Mouse (Mus musculus): ENCODE measurements at regions not wholly inside any gene's neighbourhood (a gene's known extent, or its start where the extent isn't known, plus 50 kb on each side); places are given as distances from the start of the nearest gene placed in this dataset.

- in situ Hi-C loops (cut with MboI; ENCODE audit: unreplicated experiment in 2 of 2), result no loop called here
Measured at GRCm38 (mm10) chr15:88451241-88451640, 148.9 kb upstream of the Zdhhc25 start.

DNA sequence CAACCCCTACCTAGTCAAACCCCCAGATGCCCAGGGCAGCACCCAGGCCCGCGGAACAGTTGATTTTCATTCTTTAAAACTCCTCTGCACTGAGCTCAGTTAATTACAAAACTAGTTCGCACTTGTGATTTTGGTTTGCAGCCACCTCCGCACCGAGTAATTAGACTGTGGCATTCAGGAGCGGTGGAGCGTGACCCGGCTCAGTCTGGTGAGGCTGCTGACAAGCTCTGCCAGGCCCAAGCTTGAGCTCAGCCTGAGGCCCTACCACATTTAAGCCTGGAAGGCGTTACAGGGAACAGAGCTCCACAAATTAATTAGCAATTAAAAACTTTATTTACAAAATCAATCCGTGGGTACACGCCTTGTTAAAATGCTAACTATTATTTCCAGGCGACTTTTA lies 132.0 kb upstream of the Zdhhc25 start:
- in situ Hi-C loops (cut with MboI; ENCODE audit: unreplicated experiment in 2 of 2), result no loop called here

DNA sequence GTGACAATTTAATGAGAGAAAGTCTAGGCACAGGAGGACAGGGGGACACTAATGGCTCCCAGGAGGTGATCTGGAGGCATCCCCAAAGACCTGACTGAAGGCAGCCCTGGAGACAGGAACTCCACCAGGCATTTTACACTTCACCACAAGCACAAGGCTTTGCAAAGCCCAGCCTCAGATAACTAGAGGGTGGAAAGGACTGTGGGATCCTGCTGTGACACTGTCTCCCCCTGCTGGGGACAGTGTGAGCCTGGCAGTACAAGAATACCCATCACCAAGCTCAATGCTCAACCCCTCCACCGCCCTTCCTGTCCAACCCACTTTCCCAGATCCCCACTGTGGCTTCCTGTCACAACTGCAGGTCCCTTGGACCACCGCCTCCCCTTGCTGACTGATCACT lies 131.3 kb upstream of the Zdhhc25 start:
- in situ Hi-C loops (cut with MboI; ENCODE audit: unreplicated experiment in 2 of 2), result no loop called here

GRCm38 (mm10) chr15:88469508-88470455 lies 130.3 kb upstream of the Zdhhc25 start:
- in situ Hi-C loops (cut with MboI; ENCODE audit: unreplicated experiment in 2 of 2), result no loop called here

GRCm38 (mm10) chr15:88472351-88473100 lies 127.6 kb upstream of the Zdhhc25 start:
- in situ Hi-C loops (cut with MboI; ENCODE audit: unreplicated experiment in 2 of 2), result no loop called here

DNA sequence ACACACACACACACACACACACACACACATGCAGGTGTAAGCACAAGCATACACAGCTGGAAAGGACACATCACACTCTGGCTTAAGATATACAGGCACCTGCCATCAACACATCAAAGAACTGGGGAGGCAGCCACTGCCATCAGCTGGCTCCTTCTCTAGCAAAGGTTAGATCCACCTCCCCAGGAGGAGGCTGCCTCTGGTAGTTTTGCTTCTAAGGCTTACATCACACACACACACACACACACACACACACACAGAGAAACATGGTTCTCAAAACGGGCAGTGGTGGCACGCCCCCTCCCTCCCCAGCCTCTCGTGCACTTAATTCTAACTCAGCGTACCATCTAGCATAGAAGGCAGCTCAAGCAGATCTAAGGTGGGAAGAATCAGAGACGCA lies 126.9 kb upstream of the Zdhhc25 start:
- in situ Hi-C loops (cut with MboI; ENCODE audit: unreplicated experiment in 2 of 2), result no loop called here

DNA sequence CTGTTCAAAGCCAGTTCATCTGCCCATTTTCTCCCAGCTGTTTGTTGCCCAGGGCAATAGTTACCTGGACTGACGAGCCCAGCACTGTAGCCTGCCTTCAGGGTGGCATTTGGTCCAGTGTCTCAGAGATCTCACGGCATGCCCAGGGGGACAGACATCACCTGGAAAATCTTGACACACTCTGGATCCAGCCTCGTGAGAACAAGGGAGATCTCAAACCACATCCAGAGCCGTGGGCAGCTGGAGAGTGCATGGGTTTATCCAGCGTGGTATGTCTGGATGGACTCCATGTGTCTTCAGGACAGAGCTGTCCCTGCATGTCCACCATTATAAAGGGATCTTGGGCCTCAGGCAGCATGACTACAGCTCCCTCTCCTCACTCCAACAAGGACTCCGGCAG lies 116.6 kb upstream of the Zdhhc25 start:
- in situ Hi-C loops (cut with MboI; ENCODE audit: unreplicated experiment in 2 of 2), result loop anchor here in 1 of 2 experiments (25.0 kb wide), 1 partner anchor 329 kb away; the partner anchor contains the start of genes Alg12 and Creld2

- in situ Hi-C loops (cut with MboI; ENCODE audit: unreplicated experiment in 2 of 2), result loop anchor here in 1 of 2 experiments (25.0 kb wide), 1 partner anchor 323 kb away; the partner anchor contains the start of genes Alg12 and Creld2
Measured at GRCm38 (mm10) chr15:88489715-88490114, 110.4 kb upstream of the Zdhhc25 start.

DNA sequence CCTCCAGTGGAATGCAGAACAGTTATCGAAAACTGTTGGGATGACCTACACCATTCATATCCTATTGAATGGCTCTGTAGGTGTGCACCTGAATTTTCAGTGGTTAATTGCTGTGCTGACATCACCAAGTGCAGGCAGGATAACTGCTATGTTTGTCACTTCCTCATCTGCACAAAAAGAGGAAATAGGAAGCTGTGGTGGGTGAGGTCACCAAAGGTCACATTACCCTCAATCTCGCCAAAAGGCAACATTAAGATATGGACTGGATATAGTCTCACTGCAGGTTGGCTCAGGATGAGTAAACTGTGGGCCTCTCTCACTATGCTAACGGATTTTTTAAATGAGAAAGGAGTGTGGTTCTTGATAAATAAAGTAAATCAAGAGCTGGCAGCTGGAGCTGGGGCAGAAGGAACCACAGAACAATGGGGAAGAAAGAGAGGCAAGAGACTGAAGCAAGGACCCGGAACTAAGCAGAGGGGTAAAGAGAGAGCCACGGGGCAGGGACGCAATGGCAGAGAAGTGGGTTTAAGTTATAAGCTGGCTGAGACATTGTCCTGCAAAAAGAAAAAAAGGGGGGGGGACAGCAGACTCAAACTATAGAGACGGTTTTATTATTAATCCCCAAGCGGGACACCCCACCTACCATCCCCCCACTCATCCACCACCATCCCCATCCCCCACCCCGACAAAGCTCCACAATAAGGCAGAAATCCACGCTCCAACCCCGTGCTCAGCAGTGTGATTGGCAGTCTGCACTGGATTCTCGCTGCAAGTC lies 109.6 kb upstream of the Zdhhc25 start:
- in situ Hi-C loops (cut with MboI; ENCODE audit: unreplicated experiment in 2 of 2), result loop anchor here in 1 of 2 experiments (25.0 kb wide), 1 partner anchor 322 kb away; the partner anchor contains the start of genes Alg12 and Creld2

DNA sequence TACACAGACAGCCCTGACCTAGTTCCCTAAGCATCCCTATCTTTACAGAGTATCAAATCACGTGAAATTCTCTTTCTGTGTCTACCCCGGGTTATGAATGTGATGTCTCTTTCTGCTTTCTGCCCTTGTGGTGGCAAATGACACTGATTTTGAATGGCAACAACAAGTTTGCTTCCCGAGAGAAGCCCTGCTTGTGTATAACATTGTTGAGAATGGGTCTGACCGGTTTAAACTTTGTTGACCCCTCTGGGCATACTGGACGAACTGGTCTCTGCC lies 109.1 kb upstream of the Zdhhc25 start:
- in situ Hi-C loops (cut with MboI; ENCODE audit: unreplicated experiment in 2 of 2), result loop anchor here in 1 of 2 experiments (25.0 kb wide), 1 partner anchor 321 kb away; the partner anchor contains the start of genes Alg12 and Creld2

DNA sequence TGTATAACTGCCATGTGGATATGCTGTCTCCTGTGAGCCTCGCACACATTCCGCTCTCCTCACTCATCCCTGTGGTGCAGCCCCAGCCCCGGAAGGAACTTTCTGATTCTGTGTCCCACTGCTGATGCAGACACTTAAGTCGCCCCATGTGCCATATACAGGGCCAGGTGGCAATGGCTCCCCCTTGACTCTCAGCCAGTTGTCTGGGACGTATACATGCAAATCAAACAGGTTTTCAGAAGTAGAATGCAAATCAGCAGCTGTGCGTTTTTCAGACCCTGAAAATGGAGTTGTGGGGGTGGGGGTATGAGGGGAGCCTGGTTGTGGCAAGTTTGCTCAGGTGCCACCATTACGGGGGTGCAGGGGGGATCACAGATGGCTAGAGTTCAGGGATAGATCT lies 102.1 kb upstream of the Zdhhc25 start:
- in situ Hi-C loops (cut with MboI; ENCODE audit: unreplicated experiment in 2 of 2), result loop anchor here in 1 of 2 experiments (25.0 kb wide), 1 partner anchor 314 kb away; the partner anchor contains the start of genes Alg12 and Creld2

DNA sequence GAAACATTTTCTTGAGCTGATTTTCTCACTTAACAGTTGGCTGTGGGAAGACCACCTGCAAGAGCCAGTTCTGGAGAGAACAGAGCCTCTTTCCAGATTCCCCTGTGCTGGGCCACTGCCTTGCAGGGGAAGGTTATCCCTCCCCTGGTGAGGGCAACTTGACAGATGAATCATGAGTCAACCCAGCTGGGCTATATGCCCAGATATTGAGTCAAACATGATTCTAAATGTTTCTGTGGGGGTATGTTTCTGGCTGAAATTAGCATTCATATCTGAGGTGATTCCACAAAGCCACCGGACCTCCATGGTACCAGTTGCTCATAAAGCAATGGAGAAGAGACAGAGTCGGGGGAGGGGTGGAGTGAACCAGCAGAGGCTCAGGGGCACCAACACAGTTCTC lies 97.8 kb upstream of the Zdhhc25 start:
- in situ Hi-C loops (cut with MboI; ENCODE audit: unreplicated experiment in 2 of 2), result no loop called here

GRCm38 (mm10) chr15:88503896-88504295 lies 96.2 kb upstream of the Zdhhc25 start:
- in situ Hi-C loops (cut with MboI; ENCODE audit: unreplicated experiment in 2 of 2), result no loop called here

DNA sequence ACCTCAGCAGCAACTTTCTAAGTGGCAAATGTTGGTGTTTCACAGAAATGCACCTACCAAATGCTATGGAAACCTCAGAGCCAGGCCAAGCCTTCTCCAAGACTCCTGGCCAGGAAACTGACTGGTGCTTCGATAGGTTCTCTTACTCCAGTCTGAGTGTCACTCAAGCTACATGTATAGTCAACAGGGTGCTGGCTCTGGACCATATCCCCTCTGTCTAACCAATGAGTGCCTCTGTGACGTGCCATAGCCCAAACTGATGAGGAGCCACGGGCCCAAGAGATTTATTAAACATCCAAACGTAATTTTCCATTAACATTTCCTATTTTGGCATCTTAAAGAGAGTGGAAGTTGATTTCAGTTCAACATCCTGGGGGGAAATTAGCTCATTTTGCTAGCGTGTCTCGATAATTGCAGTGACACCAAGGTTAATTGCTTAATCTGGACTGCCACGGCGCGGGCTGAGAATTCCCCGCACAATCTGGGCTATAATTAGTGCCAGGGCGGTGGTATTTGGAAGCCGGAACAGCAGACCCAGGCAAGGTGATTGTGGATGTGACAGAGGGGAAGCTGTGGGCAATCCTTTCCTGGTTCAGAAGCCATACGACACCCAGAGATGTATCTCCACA lies 94.5 kb upstream of the Zdhhc25 start:
- in situ Hi-C loops (cut with MboI; ENCODE audit: unreplicated experiment in 2 of 2), result no loop called here

- in situ Hi-C loops (cut with MboI; ENCODE audit: unreplicated experiment in 2 of 2), result no loop called here
Measured at GRCm38 (mm10) chr15:88507886-88508285, 92.2 kb upstream of the Zdhhc25 start.

GRCm38 (mm10) chr15:88508971-88509370 lies 91.1 kb upstream of the Zdhhc25 start:
- in situ Hi-C loops (cut with MboI; ENCODE audit: unreplicated experiment in 2 of 2), result no loop called here

- in situ Hi-C loops (cut with MboI; ENCODE audit: unreplicated experiment in 2 of 2), result no loop called here
Measured at GRCm38 (mm10) chr15:88509626-88510025, 90.5 kb upstream of the Zdhhc25 start.

DNA sequence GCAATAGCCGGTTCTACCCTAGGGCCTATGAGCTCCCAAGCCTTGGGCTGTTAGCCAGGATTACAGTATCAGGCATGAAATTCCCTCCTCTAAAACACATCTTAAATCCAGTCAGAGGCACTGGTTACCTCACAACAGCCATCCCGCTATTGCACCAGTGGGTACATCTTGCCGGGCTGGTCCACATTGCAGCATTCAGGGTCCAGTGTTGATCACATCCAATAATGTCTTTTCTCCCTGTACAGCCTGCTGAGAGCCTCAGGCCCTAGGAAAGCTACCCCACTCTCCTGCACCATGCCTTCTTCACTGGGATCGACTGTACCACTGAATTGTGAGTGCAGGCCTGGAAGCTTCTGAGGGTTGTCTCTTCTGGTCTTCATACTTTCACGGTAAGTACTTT lies 86.0 kb upstream of the Zdhhc25 start:
- in situ Hi-C loops (cut with MboI; ENCODE audit: unreplicated experiment in 2 of 2), result no loop called here

DNA sequence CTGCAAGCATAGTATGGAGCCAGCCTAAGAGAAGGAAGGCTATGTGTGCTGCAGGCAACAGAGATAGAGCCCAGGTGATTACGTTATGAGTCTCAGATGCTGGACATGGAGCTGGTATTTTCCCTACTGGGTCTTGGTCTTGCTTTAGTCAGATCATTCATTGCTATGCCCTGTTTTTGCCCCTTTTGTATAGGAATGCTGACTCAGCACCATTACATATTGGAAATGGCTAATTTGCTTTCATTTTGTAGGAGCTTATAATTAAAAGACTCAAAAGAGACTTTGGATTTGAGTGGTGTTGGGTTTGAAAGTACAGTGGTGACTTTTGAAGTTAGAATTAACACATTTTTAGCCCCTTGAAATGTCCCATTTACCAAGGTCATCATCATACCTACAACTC lies 68.9 kb upstream of the Zdhhc25 start:
- in situ Hi-C loops (cut with MboI; ENCODE audit: unreplicated experiment in 2 of 2), result no loop called here

DNA sequence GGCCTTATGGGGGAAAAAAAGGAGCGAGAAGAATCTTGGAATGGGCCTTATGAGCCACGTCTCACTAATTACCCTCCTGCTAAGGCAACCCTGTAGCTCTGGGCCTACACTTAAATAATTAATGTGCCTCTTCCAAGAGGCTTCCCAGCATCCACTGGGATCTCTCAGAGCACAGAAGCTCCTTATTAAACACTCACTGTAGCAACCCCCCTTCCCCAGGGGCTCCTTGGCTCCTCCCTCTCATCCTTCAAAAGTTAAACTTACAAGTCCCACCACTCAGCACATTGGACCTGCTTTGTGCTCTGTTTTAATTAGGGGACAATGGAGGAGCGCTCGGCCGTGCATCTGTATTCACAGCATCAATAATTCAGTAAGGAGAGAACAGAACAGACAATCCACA lies 68.1 kb upstream of the Zdhhc25 start:
- in situ Hi-C loops (cut with MboI; ENCODE audit: unreplicated experiment in 2 of 2), result no loop called here

All from v-Abl transformed pro-B cells (cell line).